Comparison of ENCODE assay signal across 8 mouse cellular contexts in the genomic region with DNA sequence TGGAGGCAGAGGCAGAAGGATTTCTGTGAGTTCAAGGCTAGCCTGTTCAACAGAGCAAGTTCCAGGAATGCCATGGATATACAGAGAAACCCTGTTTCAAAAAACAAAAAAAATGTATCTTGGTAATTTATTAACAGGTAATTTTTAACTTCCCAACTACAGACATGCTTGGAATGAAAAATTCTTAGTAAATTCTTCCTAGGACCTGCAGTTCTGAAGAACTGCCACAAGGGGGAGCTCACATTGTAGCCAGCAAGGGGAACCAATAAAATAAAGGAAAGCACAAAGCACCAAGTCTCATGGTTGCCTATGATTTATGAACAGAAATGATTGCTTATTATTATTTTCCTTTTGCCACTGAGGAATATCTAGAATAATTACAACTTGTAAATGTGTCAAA. TPM values are rescaled to one million over a fixed set of nuclear protein-coding genes. Genes with fewer than 3 reads are reported as not detected.
DNase-seq lines count a peak whose midpoint lies in the region; ATAC-seq lines count a peak whose summit lies in the region.
"Had no signal": no experiment of that assay in that cellular context is flagged by ENCODE, and none has a peak within 500 bp of the region (broad histone marks: within the 10 kb centered on the region; RNA-seq: fewer than 3 reads in every experiment).

No protein-coding gene starts in this region.

- H3K4me1 ChIP-seq in limb, embryonic 11.5 days (ENCODE audit: control insufficient read depth, insufficient read depth, low read length), result no peaks in the 10 kb centered on the region
- H3K4me1 ChIP-seq in limb, embryonic 10.5 days, result 0 out of 2 replicates have a peak, but pooled peaks cover 4% of the 10 kb centered on the region
- H3K4me1 ChIP-seq: stomach, embryonic 15.5 days had no signal

- intact Hi-C loops in left cerebral cortex, postnatal 4 days (cut with DNase I), result loop anchor here (2.0 to 5.0 kb wide), 2 partner anchors 60 to 255 kb away; no protein-coding TSS in a partner anchor

- no peak overlapping the region for H3K27ac ChIP-seq in limb, embryonic 11.5 days (replicated peaks; ENCODE audit: low read depth, low read length)
- H3K27ac ChIP-seq in limb, embryonic 10.5 days, result no peak overlapping the region
- H3K27ac ChIP-seq: stomach, embryonic 15.5 days had no signal

- H3K36me3 ChIP-seq in limb, embryonic 11.5 days (ENCODE audit: control insufficient read depth, insufficient read depth, low read length), result no peaks in the 10 kb centered on the region
- no peaks in the 10 kb centered on the region for H3K36me3 ChIP-seq in limb, embryonic 10.5 days
- H3K36me3 ChIP-seq: stomach, embryonic 15.5 days had no signal

- H3K27me3 ChIP-seq in limb, embryonic 11.5 days (ENCODE audit: control insufficient read depth, insufficient read depth, low read length), result no peaks in the 10 kb centered on the region
- no peaks in the 10 kb centered on the region for H3K27me3 ChIP-seq in limb, embryonic 10.5 days (ENCODE audit: low read depth, poor library complexity, severe bottlenecking)
- H3K27me3 ChIP-seq: stomach, embryonic 15.5 days had no signal

- no peak overlapping the region for H3K4me2 ChIP-seq in limb, embryonic 11.5 days (ENCODE audit: low read depth, severe bottlenecking)
- H3K4me2 ChIP-seq: stomach, embryonic 15.5 days had no signal

- no peak overlapping the region for H3K9ac ChIP-seq in limb, embryonic 11.5 days (ENCODE audit: low read length)
- H3K9ac ChIP-seq: stomach, embryonic 15.5 days had no signal

- H3K9me3 ChIP-seq in limb, embryonic 11.5 days (ENCODE audit: control insufficient read depth, low read length), result no peaks in the 10 kb centered on the region
- no peaks in the 10 kb centered on the region for H3K9me3 ChIP-seq in limb, embryonic 10.5 days (replicated peaks)
- H3K9me3 ChIP-seq: stomach, embryonic 15.5 days had no signal

- peak; percentile 52 for DNase-seq in limb, embryonic 11.5 days (ENCODE audit: low spot score)
- DNase-seq in limb, embryonic 10.5 days (ENCODE audit: low spot score), result no peak
- DNase-seq in MN1 (ENCODE audit: low spot score), result peak; percentile 65
- DNase-seq in brain, adult 2 months (ENCODE audit: low read depth, low spot score), result peak; percentile 80
- peak; percentile 33 for DNase-seq in left cerebral cortex, postnatal 4 days
- DNase-seq in right cerebral cortex, postnatal 4 days, result peak; percentile 51

- H3K4me3 ChIP-seq in limb, embryonic 11.5 days (ENCODE audit: low read depth, low read length), result no peak overlapping the region
- H3K4me3 ChIP-seq in limb, embryonic 10.5 days, result no peak overlapping the region
- H3K4me3 ChIP-seq: stomach, embryonic 15.5 days had no signal

- no peak for ATAC-seq in limb, embryonic 11.5 days (ENCODE audit: insufficient number of reproducible peaks, low FRiP score, low TSS enrichment, low read depth)
- peak; percentile 54; the same call in 1 of the 2 replicates for ATAC-seq in erythroblast, adult 5-6 weeks (replicated peaks; ENCODE audit: low FRiP score, poor library complexity, severe bottlenecking)

RNA-seq across cellular contexts. Expression of a gene that starts 14.0 kb away (rescaled TPM):
- polyA plus RNA-seq in limb, embryonic 11.5 days (2014; fragmentation: Nextera tagmentation; extraction: Ambion mirVana), result 43.0 and 49.4 TPM in 2 replicates
- polyA plus RNA-seq in limb, embryonic 10.5 days (2016; fragmentation: Nextera tagmentation; extraction: Ambion mirVana), result 34.1 and 39.0 TPM in 2 replicates
- 4.4 and 9.0 TPM in 2 replicates for total RNA-seq in erythroblast, adult 5-6 weeks (2015; ENCODE audit: low replicate concordance)
- 4.9 and 5.4 TPM in 2 replicates for total RNA-seq in erythroblast, adult 5-6 weeks (2017; ENCODE audit: low replicate concordance)
- 10 to 100 TPM; 36.3 to 39.7 TPM for total RNA-seq in left cerebral cortex, postnatal 4 days (2021)

RNA-seq across cellular contexts. Expression of a gene that starts 46.2 kb away (rescaled TPM):
- polyA plus RNA-seq in limb, embryonic 11.5 days (2014; fragmentation: Nextera tagmentation; extraction: Ambion mirVana), result 10.0 and 12.1 TPM in 2 replicates
- 4.1 and 7.5 TPM in 2 replicates for polyA plus RNA-seq in limb, embryonic 10.5 days (2016; fragmentation: Nextera tagmentation; extraction: Ambion mirVana)
- 3.7 and 5.9 TPM in 2 replicates for total RNA-seq in erythroblast, adult 5-6 weeks (2015; ENCODE audit: low replicate concordance)
- 3.7 and 8.4 TPM in 2 replicates for total RNA-seq in erythroblast, adult 5-6 weeks (2017; ENCODE audit: low replicate concordance)
- 1 to 10 TPM; 3.1 to 4.5 TPM for total RNA-seq in left cerebral cortex, postnatal 4 days (2021)
